Mouse (Mus musculus) E14TG2a.4 (cell line): ENCODE measurements around the gene Six2.

Experiments
- CTCF ChIP-seq: conservative IDR thresholded peaks from 2 replicates; pipeline ENCODE4 v1.5.1; 2014; ENCODE audit warnings: low read length
- NANOG ChIP-seq: IDR thresholded peaks from 2 replicates; pipeline ENCODE4 v1.6.1; 2014; ENCODE audit warnings: borderline replicate concordance, low read length, mixed read lengths
- POU5F1 ChIP-seq: IDR thresholded peaks from 2 replicates; pipeline ENCODE4 v1.6.1; 2014; ENCODE audit warnings: low read length, borderline replicate concordance

DNA sequence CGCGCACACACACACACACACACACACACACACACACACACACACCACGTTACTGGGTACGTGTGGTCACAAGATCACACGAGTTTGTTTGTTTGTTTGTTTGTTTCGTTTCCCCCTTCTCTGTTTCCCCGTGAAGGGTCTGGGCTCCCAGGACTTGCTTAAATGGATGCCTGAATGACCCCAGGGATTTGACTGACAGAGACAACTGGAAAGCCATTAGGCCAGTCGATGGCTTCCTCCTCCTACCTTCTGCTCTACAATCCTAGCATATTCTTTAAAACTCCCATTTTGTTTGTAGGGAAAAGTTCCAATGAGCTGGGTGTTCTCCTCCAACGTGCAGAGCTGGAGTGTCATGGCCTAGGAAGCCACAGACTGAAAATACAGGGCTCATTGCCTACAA lies 5.0 kb upstream of the Six2 start:
- TF ChIP-seq CTCF = no peak
- no peak for TF ChIP-seq POU5F1
- no peak for TF ChIP-seq NANOG
